Mouse (Mus musculus) myocyte (in vitro differentiated cells): ENCODE data around the gene Nexn.

Experiments
- CEBPB ChIP-seq: IDR thresholded peaks from 2 replicates; pipeline ENCODE4 v1.6.1; 2011; ENCODE audit warnings: mild to moderate bottlenecking, moderate library complexity; ENCODE audit not compliant: poor library complexity, insufficient read depth, severe bottlenecking
- E2F4 ChIP-seq: IDR thresholded peaks from one replicate; pipeline ENCODE4 v1.6.1; 2011; ENCODE audit warnings: mild to moderate bottlenecking, control low read depth, moderate library complexity; ENCODE audit not compliant: insufficient read depth
- MAX ChIP-seq: IDR thresholded peaks from one replicate; pipeline ENCODE4 v1.6.1; 2011; ENCODE audit warnings: low read depth, mild to moderate bottlenecking, control low read depth
- MYOD1 ChIP-seq, 3 experiments: IDR thresholded peaks; one replicate each; pipeline ENCODE4 v1.6.1; 2011; ENCODE audit warnings: control low read depth in 2 of 3, low read depth in 2 of 3, mild to moderate bottlenecking in 2 of 3, moderate library complexity in 1 of 3; ENCODE audit not compliant: insufficient read length in 2 of 3, control insufficient read depth in 1 of 3
- MYOG ChIP-seq, 3 experiments: IDR thresholded peaks; one replicate each; pipeline ENCODE4 v1.6.1; 2011; ENCODE audit warnings: control low read depth in 2 of 3, low read depth in 2 of 3, mild to moderate bottlenecking in 2 of 3; ENCODE audit not compliant: insufficient read length in 2 of 3, control insufficient read depth in 1 of 3, insufficient read depth in 1 of 3
- POLR2A ChIP-seq: IDR thresholded peaks from one replicate; pipeline ENCODE4 v1.6.1; 2011; ENCODE audit warnings: low read depth, mild to moderate bottlenecking, control low read depth, moderate library complexity; ENCODE audit not compliant: insufficient read length
- POLR2AphosphoS2 ChIP-seq: IDR thresholded peaks from one replicate; pipeline ENCODE4 v1.6.1; 2011; ENCODE audit warnings: low read depth, control low read depth; ENCODE audit not compliant: insufficient read length
- SRF ChIP-seq: IDR thresholded peaks from one replicate; pipeline ENCODE4 v1.6.1; 2011; ENCODE audit warnings: low read depth; ENCODE audit not compliant: control insufficient read depth, insufficient read length
- TCF12 ChIP-seq: IDR thresholded peaks from one replicate; pipeline ENCODE4 v1.6.1; 2011; ENCODE audit warnings: mild to moderate bottlenecking, control low read depth; ENCODE audit not compliant: poor library complexity, insufficient read depth, severe bottlenecking
- TCF3 ChIP-seq: IDR thresholded peaks from one replicate; pipeline ENCODE4 v1.6.1; 2011; ENCODE audit warnings: low read depth, control low read depth; ENCODE audit not compliant: insufficient read length
- USF1 ChIP-seq: IDR thresholded peaks from one replicate; pipeline ENCODE4 v1.6.1; 2011; ENCODE audit warnings: low read depth, mild to moderate bottlenecking, control low read depth, moderate library complexity

DNA sequence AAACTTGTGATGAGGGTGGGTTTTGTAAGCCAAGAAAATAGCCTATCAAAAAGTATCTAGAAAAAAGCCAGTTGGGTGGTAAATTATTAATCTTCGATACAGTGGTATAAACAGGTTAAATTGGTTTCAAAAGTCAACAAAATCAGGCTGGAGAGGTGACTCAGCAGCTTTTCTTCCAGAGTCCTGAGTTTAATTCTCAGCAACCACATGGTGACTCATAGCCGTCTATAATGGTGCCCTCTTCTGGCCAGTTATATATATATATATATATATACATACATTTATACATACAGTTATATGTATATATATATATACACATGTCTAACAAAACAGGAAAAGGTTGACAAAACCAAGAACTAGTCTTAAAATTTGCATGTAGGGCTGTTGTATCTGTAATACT is 27.3 kb downstream of the Nexn start:
- TF ChIP-seq POLR2AphosphoS2 (no peak), POLR2A (no peak), USF1 (no peak), E2F4 (no peak), TCF12 (no peak), MYOD1 (IDR thresholded peaks at IDR 0.05; ENCODE audit: control insufficient read depth in 1 of 3, insufficient read length in 2 of 3, low read depth in 2 of 3) (no peak), TCF3 (no peak), MYOG (IDR thresholded peaks at IDR 0.05; ENCODE audit: control insufficient read depth in 1 of 3, insufficient read depth in 1 of 3, insufficient read length in 2 of 3, low read depth in 2 of 3) (no peak), MAX (no peak), SRF (no peak), CEBPB (no peak)
